Mouse (Mus musculus) limb, embryonic 13.5 days (tissue): Measurements from ENCODE around the gene Gm17359. TPM values are rescaled to one million over a fixed set of nuclear protein-coding genes. Genes with fewer than 3 reads are reported as not detected.
"Not testable (repeated sequence)": the region's sequence is repeated elsewhere in the genome, so short reads cannot be mapped to it uniquely, and the experiment has no call there.

ENCODE experiments used
- ATAC-seq: fragments of 200-750 bp; cut with Nextera tagmentation; 2 replicates; pipeline ENCODE4 v1.8.0; 2017; ENCODE audit warnings: low read depth, moderate number of reproducible peaks, moderate TSS enrichment; ENCODE audit not compliant: low FRiP score
- H3K27ac ChIP-seq: fragments of 300-500 bp; sonication (generic); 2 replicates; pipeline ENCODE4 v1.5.1; 2015; ENCODE audit warnings: inconsistent platforms, mild to moderate bottlenecking, moderate library complexity
- H3K27me3 ChIP-seq: fragments of 300-500 bp; sonication (generic); 2 replicates; pipeline ENCODE4 v1.6.1; 2015; ENCODE audit warnings: mild to moderate bottlenecking, inconsistent platforms
- H3K36me3 ChIP-seq: fragments of 300-500 bp; sonication (generic); 2 replicates; pipeline ENCODE4 v1.6.1; 2015; ENCODE audit warnings: inconsistent platforms, mild to moderate bottlenecking, moderate library complexity
- H3K4me1 ChIP-seq: fragments of 300-500 bp; sonication (generic); 2 replicates; pipeline ENCODE4 v1.6.1; 2015; ENCODE audit warnings: inconsistent platforms
- H3K4me2 ChIP-seq: fragments of 300-500 bp; sonication (generic); replicated peaks from 2 replicates; pipeline ENCODE4 v1.6.1; 2015; ENCODE audit warnings: inconsistent platforms, mild to moderate bottlenecking, moderate library complexity
- H3K4me3 ChIP-seq: fragments of 300-500 bp; sonication (generic); 2 replicates; pipeline ENCODE4 v1.5.1; 2015; ENCODE audit warnings: moderate library complexity, mild to moderate bottlenecking, inconsistent platforms
- H3K9ac ChIP-seq: fragments of 300-500 bp; sonication (generic); 2 replicates; pipeline ENCODE4 v1.6.1; 2015; ENCODE audit warnings: mild to moderate bottlenecking, inconsistent platforms
- H3K9me3 ChIP-seq: fragments of 300-500 bp; sonication (generic); 2 replicates; pipeline ENCODE4 v1.6.1; 2016; ENCODE audit warnings: inconsistent platforms
- WGBS: fragments of 180-500 bp; shearing (Covaris S2); methylation state at CpG from one replicate; pipeline ENCODE4 v1.1.7; 2015; 5-methylcytosine and 5-hydroxymethylcytosine counted together
- polyA plus RNA-seq: library from polyadenylated mRNA; unstranded; fragments of >200 nt; fragmentation: Nextera tagmentation; extraction: Ambion mirVana; gene quantifications from 2 replicates; pipeline ENCODE4 v1.2.1, GENCODE M21; 2015

The Gm17359 gene
- polyA plus RNA-seq, 1 experiment from 2014 or later: 0.08 TPM

DNA sequence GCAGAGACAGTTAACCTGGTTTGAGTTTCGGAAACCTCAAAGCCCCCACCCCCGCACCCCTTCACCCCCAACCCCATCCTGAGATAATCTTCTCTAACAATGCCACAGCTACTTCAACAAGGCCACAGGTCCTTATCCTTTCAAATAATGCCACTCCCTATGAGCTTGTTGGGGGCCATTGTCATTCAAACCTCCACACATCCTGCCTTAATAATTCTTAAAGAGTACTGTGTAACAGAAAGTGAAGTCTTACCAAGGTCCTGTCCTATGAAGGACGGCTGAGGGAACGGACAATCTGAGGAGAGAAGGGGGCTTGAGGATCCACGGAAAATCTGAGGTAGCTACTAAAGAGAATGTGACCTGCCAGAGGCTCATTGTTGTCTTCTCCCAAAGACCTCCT is 98.5 kb downstream of the Gm17359 start:
- no peak for ATAC-seq
- 68% methylated on average over 5 of the region's 5 CpGs for WGBS

DNA sequence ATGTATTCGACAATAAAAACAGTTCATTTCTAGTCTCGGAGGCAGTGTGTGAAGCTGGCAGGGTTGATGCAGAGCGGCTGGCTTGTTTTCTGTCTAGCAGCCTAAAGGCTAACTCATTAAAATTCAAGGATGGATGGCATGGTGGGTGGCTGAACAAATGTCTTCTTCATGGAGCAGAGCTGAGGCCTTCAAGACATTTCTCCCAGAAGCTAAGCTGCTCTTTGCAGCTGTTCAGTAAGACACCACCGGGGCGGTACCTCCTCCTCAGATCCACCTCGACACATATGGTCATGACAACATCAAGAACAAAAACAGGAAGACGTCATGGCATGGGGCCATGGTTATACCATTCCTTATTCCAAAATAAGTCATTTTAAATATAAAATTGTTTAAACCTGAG is 99.7 kb downstream of the Gm17359 start:
- no peaks in the 10 kb centered on the region for H3K27me3 ChIP-seq
- no peak for ATAC-seq
- no peak overlapping the region for H3K4me2 ChIP-seq
- no peak overlapping the region for H3K27ac ChIP-seq
- 88% methylated on average over 7 of the region's 7 CpGs for WGBS
- H3K9me3 ChIP-seq: no peaks in the 10 kb centered on the region
- no peaks in the 10 kb centered on the region for H3K36me3 ChIP-seq
- H3K4me1 ChIP-seq: 0 out of 2 replicates have a peak, but pooled peaks cover 4% of the 10 kb centered on the region
- H3K9ac ChIP-seq: no peak overlapping the region
- H3K4me3 ChIP-seq: no peak overlapping the region

More for the DNA sequence above, 98.5 kb downstream of the Gm17359 start:
- H3K4me3 ChIP-seq: no peak overlapping the region
- H3K9me3 ChIP-seq: no peaks in the 10 kb centered on the region
- no peaks in the 10 kb centered on the region for H3K4me1 ChIP-seq
- H3K27ac ChIP-seq: no peak overlapping the region
- H3K4me2 ChIP-seq: no peak overlapping the region
- no peaks in the 10 kb centered on the region for H3K27me3 ChIP-seq
- no peak overlapping the region for H3K9ac ChIP-seq
- no peaks in the 10 kb centered on the region for H3K36me3 ChIP-seq

GRCm38 (mm10) chr3:79438276-79438675 is 101.8 kb downstream of the Gm17359 start:
- Histone ChIP-seq H3K4me2 (no peak overlapping the region), H3K27me3 (no peaks in the 10 kb centered on the region), H3K4me1 (0 out of 2 replicates have a peak, but pooled peaks cover 8% of the 10 kb centered on the region), H3K9ac (no peak overlapping the region), H3K9me3 (no peaks in the 10 kb centered on the region), H3K36me3 (no peaks in the 10 kb centered on the region), H3K27ac (no peak overlapping the region), H3K4me3 (no peak overlapping the region)
- no peak for ATAC-seq
- 96% methylated on average over 3 of the region's 3 CpGs for WGBS

DNA sequence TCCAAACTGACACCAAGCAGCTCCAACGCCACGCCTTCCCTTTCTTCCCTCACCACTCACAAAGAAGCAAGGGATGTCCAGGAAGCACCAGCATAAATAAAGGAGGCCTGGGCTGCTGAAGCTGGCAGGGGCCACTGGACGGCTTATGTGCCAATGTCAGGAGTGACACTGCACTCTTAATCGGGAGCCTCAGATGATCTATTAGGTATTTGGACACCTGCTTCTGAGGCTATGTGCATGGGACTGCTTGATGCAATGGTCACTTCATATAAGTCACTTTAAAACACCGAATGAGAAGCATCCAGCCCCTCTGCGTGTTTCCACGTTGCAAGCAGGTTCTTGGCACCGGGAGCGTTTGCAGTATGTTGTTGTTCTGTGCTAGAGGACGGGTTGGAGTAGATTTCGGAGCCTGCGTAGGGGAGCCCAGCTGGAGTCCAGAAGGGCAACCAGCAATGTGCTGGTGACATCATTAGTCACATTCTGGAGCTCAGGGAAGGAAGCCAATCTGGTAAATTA is 104.6 kb downstream of the Gm17359 start:
- Histone ChIP-seq H3K27me3 (no peaks in the 10 kb centered on the region), H3K9ac (no peak overlapping the region), H3K4me2 (no peak overlapping the region), H3K27ac (no peak overlapping the region), H3K9me3 (no peaks in the 10 kb centered on the region), H3K36me3 (no peaks in the 10 kb centered on the region), H3K4me1 (0 out of 2 replicates have a peak, but pooled peaks cover 8% of the 10 kb centered on the region), H3K4me3 (no peak overlapping the region)
- WGBS: 65% methylated on average over 12 of the region's 12 CpGs
- ATAC-seq: no peak

DNA sequence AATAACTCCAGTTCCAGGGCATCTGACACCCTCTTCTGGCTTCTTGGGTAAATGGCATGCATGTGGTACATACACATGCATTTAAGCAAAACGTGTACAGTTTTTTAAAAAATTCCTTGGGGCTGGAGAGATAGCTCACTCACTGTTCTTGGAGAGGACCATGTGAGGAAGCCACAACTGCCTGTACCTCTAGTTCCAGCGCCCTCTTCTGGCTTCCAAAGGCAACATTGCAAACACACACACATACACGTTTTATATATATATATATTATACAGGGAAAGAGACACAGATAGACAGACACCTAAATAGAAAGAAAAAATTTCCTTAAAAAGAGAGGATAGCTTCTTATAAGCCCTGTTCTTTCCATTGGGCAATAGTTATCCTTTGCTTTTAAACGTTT is 107.4 kb downstream of the Gm17359 start:
- Histone ChIP-seq H3K9me3 (no peaks in the 10 kb centered on the region), H3K36me3 (no peaks in the 10 kb centered on the region), H3K4me1 (peaks cover 15% of the 10 kb centered on the region; the same call in 1 of the 2 replicates), H3K4me2 (no peak overlapping the region), H3K4me3 (no peak overlapping the region), H3K27me3 (no peaks in the 10 kb centered on the region), H3K9ac (no peak overlapping the region), H3K27ac (no peak overlapping the region)
- no peak for ATAC-seq
- WGBS: 66% methylated on average over 4 of the region's 4 CpGs

GRCm38 (mm10) chr3:79445041-79445440 is 108.6 kb downstream of the Gm17359 start:
- no peaks in the 10 kb centered on the region for H3K9me3 ChIP-seq
- no peak overlapping the region for H3K9ac ChIP-seq
- no peaks in the 10 kb centered on the region for H3K27me3 ChIP-seq
- no peak for ATAC-seq
- H3K4me3 ChIP-seq: no peak overlapping the region
- no peak overlapping the region for H3K4me2 ChIP-seq
- peaks cover 16% of the 10 kb centered on the region; the same call in 1 of the 2 replicates for H3K4me1 ChIP-seq
- no peak overlapping the region for H3K27ac ChIP-seq
- H3K36me3 ChIP-seq: no peaks in the 10 kb centered on the region
- 79% methylated on average over 8 of the region's 8 CpGs for WGBS

DNA sequence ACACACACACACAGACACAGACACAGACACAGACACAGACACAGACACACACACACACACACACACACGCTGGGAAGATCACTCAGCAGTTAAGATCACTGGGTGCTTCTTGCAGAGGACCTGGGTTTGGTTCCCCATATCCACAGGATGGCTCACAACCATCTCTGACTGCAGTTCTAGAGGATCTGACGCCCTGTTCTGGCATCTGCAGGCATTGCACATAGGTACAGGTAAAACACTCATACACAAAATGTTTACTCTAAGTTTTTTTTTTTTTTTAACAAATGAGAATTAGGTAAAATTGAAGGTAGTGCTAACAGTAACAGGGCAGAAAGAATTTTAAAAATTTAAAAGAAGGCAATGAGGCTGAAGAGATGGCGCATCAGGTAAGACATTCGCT is 109.7 kb downstream of the Gm17359 start:
- no peak overlapping the region for H3K27ac ChIP-seq
- peaks cover 12% of the 10 kb centered on the region; the same call in 1 of the 2 replicates for H3K4me1 ChIP-seq
- H3K4me2 ChIP-seq: no peak overlapping the region
- no peak overlapping the region for H3K4me3 ChIP-seq
- no peaks in the 10 kb centered on the region for H3K27me3 ChIP-seq
- 89% methylated on average over 4 of the region's 4 CpGs for WGBS
- no peaks in the 10 kb centered on the region for H3K9me3 ChIP-seq
- no peak for ATAC-seq
- H3K36me3 ChIP-seq: no peaks in the 10 kb centered on the region
- H3K9ac ChIP-seq: no peak overlapping the region

DNA sequence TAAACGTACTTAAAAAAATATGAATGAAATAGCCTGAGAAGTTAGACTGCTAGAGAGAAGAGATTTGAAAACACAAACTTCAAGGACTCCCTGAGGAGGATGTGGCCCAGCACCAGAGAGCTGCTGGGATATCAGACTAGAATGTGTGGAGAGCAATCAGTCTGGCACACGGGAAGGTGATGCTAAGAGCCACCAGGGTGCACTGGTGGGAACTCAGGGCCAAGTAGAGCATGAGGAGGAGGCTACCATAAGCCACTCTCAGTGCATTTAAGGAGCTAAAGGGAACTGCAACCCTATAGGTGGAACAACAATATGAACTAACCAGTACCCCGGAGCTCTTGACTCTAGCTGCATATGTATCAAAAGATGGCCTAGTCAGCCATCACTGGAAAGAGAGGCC is 110.2 kb downstream of the Gm17359 start:
- not testable (repeated sequence) for ATAC-seq
- 83% methylated on average over 3 of the region's 3 CpGs for WGBS

DNA sequence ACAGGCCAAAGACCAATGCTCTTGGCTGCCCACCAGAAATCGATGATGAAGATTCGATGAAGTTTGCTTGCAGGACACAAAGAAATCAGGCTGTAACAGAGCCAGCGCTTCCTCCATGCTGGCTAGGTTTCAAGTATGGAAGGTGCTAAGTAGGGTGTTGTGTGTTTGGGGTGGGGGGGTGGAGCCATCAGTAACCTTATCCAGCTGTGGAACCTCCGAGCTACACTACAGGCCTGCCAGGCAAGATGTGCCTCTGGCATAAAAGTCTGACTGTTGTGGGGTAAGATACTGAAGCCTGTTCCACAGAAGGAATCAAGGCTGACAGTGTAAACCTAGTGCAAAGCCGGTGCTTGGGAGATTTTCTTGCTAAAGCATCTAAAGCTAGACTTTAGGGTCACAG is 112.0 kb downstream of the Gm17359 start:
- 61% methylated on average over 5 of the region's 5 CpGs for WGBS
- Histone ChIP-seq H3K27me3 (no peaks in the 10 kb centered on the region), H3K4me2 (no peak overlapping the region), H3K4me1 (peaks cover 8% of the 10 kb centered on the region; the same call in 1 of the 2 replicates), H3K4me3 (no peak overlapping the region), H3K27ac (no peak overlapping the region), H3K9ac (no peak overlapping the region), H3K36me3 (no peaks in the 10 kb centered on the region), H3K9me3 (no peaks in the 10 kb centered on the region)
- ATAC-seq: no peak

More for the DNA sequence above, 110.2 kb downstream of the Gm17359 start:
- not testable (repeated sequence) for H3K27me3 ChIP-seq, H3K4me2 ChIP-seq, H3K27ac ChIP-seq, H3K9ac ChIP-seq, H3K4me3 ChIP-seq, H3K36me3 ChIP-seq, H3K4me1 ChIP-seq, H3K9me3 ChIP-seq

DNA sequence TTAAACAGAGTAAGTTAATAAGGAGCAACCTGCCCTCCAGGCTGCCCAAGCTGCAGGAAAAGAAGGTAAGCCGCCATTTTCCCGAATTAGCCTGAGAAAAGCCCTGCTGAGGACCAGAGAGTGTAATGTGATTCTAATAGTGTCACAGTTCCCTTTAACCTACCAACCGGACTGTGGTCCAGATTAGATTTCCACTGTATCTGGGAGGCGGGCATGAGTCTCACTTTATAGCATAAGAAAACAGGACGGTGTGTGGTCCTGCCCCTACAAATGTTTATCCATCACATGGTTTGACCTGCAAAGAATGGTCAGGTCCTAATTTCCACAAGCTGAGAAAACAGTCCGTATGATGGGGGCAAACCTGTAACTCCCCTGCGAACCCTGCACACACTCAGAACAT is 112.9 kb downstream of the Gm17359 start:
- Histone ChIP-seq H3K9ac (no peak overlapping the region), H3K27ac (no peak overlapping the region), H3K27me3 (no peaks in the 10 kb centered on the region), H3K9me3 (no peaks in the 10 kb centered on the region), H3K4me1 (peaks cover 8% of the 10 kb centered on the region; the same call in 1 of the 2 replicates), H3K4me3 (no peak overlapping the region), H3K4me2 (no peak overlapping the region), H3K36me3 (no peaks in the 10 kb centered on the region)
- WGBS: 67% methylated on average over 7 of the region's 7 CpGs
- no peak for ATAC-seq

GRCm38 (mm10) chr3:79452696-79453263 is 116.3 kb downstream of the Gm17359 start:
- 85% methylated on average over 14 of the region's 14 CpGs for WGBS
- H3K9me3 ChIP-seq: no peaks in the 10 kb centered on the region
- H3K27me3 ChIP-seq: no peaks in the 10 kb centered on the region
- no peak overlapping the region for H3K9ac ChIP-seq
- no peaks in the 10 kb centered on the region for H3K36me3 ChIP-seq
- no peak for ATAC-seq
- no peak overlapping the region for H3K4me3 ChIP-seq
- no peak overlapping the region for H3K27ac ChIP-seq
- peaks cover 14% of the 10 kb centered on the region for H3K4me1 ChIP-seq
- no peak overlapping the region for H3K4me2 ChIP-seq

DNA sequence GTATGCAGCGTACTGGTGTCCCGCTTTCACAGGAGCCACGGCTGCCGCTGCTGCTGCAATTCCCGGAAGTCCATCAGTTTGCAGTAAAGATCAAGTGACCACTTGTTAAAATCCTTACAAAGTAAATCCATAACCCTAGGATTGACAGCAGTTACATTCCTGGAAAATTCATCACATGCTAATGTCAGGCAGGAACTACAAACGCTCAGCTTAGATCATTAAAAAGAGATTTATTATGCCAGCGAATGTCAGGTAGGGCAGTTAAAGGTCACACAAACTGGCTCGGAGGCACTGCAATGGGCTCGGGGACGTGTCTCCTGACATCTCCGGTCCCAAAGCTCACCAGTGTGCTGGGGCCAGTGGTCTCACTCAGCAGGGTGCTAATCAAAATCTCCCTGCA is 119.3 kb downstream of the Gm17359 start:
- Histone ChIP-seq H3K4me2 (no peak overlapping the region), H3K27ac (no peak overlapping the region), H3K27me3 (no peaks in the 10 kb centered on the region), H3K9ac (no peak overlapping the region), H3K4me3 (no peak overlapping the region), H3K4me1 (peaks cover 6% of the 10 kb centered on the region; the same call in 1 of the 2 replicates), H3K36me3 (peaks cover 21% of the 10 kb centered on the region), H3K9me3 (no peaks in the 10 kb centered on the region)
- ATAC-seq: no peak
- 19% methylated on average over 11 of the region's 11 CpGs for WGBS
